Mouse (Mus musculus): Measurements from ENCODE around the gene Tnni3.
A peak's percentile ranks its signal among the peaks of the same experiment; 100 is the strongest.
"Not testable (repeated sequence)": the region's sequence is repeated elsewhere in the genome, so short reads cannot be mapped to it uniquely, and the experiment has no call there.

Gene Tnni3

GRCm38 (mm10) chr7:4524212-4524922 is at the start of gene Tnni3:
Gene Tnni3, minus strand, starts transcription at chr7:4524229.
- peak in 1 of 2 experiments; percentile 39 for DNase-seq

GRCm38 (mm10) chr7:4572361-4572760 is 48.3 kb upstream of the Tnni3 start:
- DNase-seq, result not testable (repeated sequence)

GRCm38 (mm10) chr7:4562660-4563059 is 38.6 kb upstream of the Tnni3 start:
- DNase-seq, result no peak

- no peak for DNase-seq
Observed at GRCm38 (mm10) chr7:4557167-4557560, 33.1 kb upstream of the Tnni3 start.

GRCm38 (mm10) chr7:4556256-4557166 is 32.5 kb upstream of the Tnni3 start:
- peak; percentile 46 to 68 for DNase-seq

- DNase-seq, result no peak
Observed at GRCm38 (mm10) chr7:4547221-4547641, 23.2 kb upstream of the Tnni3 start, which contains the start of gene Syt5. Gene Syt5, minus strand, starts transcription at chr7:4547541.

- no peak for DNase-seq
Observed at GRCm38 (mm10) chr7:4546591-4547131, 22.6 kb upstream of the Tnni3 start.

GRCm38 (mm10) chr7:4546050-4546449 is 22.0 kb upstream of the Tnni3 start:
- no peak for DNase-seq

GRCm38 (mm10) chr7:4542013-4542412 is 18.0 kb upstream of the Tnni3 start:
- no peak for DNase-seq

- no peak for DNase-seq
Observed at GRCm38 (mm10) chr7:4541344-4541743, 17.3 kb upstream of the Tnni3 start.

- no peak for DNase-seq
Observed at GRCm38 (mm10) chr7:4539019-4539418, 15.0 kb upstream of the Tnni3 start.

- no peak for DNase-seq
Observed at GRCm38 (mm10) chr7:4537181-4537580, 13.2 kb upstream of the Tnni3 start.

- DNase-seq, result no peak
Observed at GRCm38 (mm10) chr7:4536369-4536768, 12.3 kb upstream of the Tnni3 start.

- no peak for DNase-seq
Observed at GRCm38 (mm10) chr7:4532005-4532729, 8.1 kb upstream of the Tnni3 start, which contains the start of gene Dnaaf3. Gene Dnaaf3, minus strand, starts transcription at chr7:4532453.

- not testable (repeated sequence) for DNase-seq
Observed at GRCm38 (mm10) chr7:4530166-4530565, 6.1 kb upstream of the Tnni3 start.

- no peak for DNase-seq
Observed at GRCm38 (mm10) chr7:4527302-4527689, 3.3 kb upstream of the Tnni3 start.

- DNase-seq, result peak; percentile 51 to 64
Observed at GRCm38 (mm10) chr7:4526341-4527301, 2.6 kb upstream of the Tnni3 start.

GRCm38 (mm10) chr7:4523205-4524130 is 561 bp downstream of the Tnni3 start:
- DNase-seq, result no peak

GRCm38 (mm10) chr7:4522292-4522691 is 1.7 kb downstream of the Tnni3 start:
- no peak for DNase-seq

All from spleen, adult 18-20 months (tissue).